Mouse (Mus musculus): ENCODE measurements around the gene St6galnac5. TPM values are rescaled to one million over a fixed set of nuclear protein-coding genes. Genes with fewer than 3 reads are reported as not detected.

The St6galnac5 gene
- polyA plus RNA-seq, 1 experiment from 2014 or later, result 1.5 TPM

DNA sequence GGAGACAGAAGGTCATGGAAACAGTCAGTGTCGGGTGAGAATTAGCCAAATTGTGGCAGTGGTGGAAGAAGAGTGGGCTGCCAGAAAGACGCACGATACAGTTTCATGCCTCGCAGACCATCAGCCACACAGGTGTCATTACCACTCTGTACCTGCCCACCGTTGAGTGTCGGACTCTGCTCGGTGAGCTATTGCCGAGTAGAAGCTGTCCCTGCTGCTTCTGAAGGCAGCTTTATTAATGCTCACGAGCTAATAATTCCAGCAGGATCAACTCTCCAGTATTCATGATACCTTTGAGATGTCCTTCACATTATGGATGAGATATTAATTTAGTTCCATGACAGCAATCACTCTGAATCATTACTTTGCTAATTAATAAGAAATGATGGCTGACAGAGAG lies 150.1 kb downstream of the St6galnac5 start:
- Histone ChIP-seq H3K27ac (ENCODE audit: low read length) (no peak overlapping the region), H3K4me1 (ENCODE audit: control insufficient read depth, insufficient read depth, low read length) (no peaks in the 10 kb centered on the region)
- 84% methylated on average over 9 of the region's 9 CpGs for WGBS

DNA sequence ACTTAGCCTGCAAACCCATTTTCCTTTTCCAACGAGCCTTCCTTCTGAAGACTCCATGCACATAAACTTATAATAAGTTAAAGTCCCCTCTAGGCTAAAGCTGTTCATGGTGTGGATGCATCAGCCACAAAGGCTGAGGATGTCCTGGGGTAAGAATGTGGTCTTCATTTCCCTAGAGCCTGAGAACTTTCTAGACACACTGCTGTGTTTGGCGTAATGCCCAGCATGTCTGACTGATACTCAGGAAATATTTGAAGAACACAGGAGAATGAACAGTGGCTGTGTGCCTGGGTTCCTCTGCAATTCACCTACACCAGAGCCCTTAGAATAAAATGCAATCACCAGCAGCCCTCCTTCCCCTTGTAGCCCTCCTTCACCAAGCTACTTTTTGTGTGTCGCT lies 150.7 kb downstream of the St6galnac5 start:
- H3K4me2 ChIP-seq (replicated peaks; ENCODE audit: low read depth, low read length), result no peak overlapping the region
- no peaks in the 10 kb centered on the region for H3K36me3 ChIP-seq (ENCODE audit: control insufficient read depth, insufficient read depth, low read length)
- H3K27me3 ChIP-seq (ENCODE audit: control insufficient read depth, insufficient read depth, low read length), result no peaks in the 10 kb centered on the region
- WGBS, result 77% methylated on average over 3 of the region's 3 CpGs
- H3K9me3 ChIP-seq (ENCODE audit: control insufficient read depth, low read depth, low read length), result no peaks in the 10 kb centered on the region
- no peak overlapping the region for H3K9ac ChIP-seq (replicated peaks; ENCODE audit: low read depth, low read length)
- ATAC-seq (ENCODE audit: insufficient number of reproducible peaks, insufficient read depth, low FRiP score, low read depth), result no peak
- H3K4me1 ChIP-seq (ENCODE audit: control insufficient read depth, insufficient read depth, low read length), result no peaks in the 10 kb centered on the region
- no peak overlapping the region for H3K4me3 ChIP-seq (ENCODE audit: low read depth, low read length)
- H3K27ac ChIP-seq (ENCODE audit: low read length), result no peak overlapping the region

More for the DNA sequence above, 150.1 kb downstream of the St6galnac5 start:
- Histone ChIP-seq H3K27me3 (ENCODE audit: control insufficient read depth, insufficient read depth, low read length) (no peaks in the 10 kb centered on the region), H3K9ac (replicated peaks; ENCODE audit: low read depth, low read length) (no peak overlapping the region), H3K4me2 (replicated peaks; ENCODE audit: low read depth, low read length) (no peak overlapping the region), H3K36me3 (ENCODE audit: control insufficient read depth, insufficient read depth, low read length) (no peaks in the 10 kb centered on the region), H3K4me3 (ENCODE audit: low read depth, low read length) (no peak overlapping the region), H3K9me3 (ENCODE audit: control insufficient read depth, low read depth, low read length) (no peaks in the 10 kb centered on the region)
- ATAC-seq (ENCODE audit: insufficient number of reproducible peaks, insufficient read depth, low FRiP score, low read depth), result no peak

DNA sequence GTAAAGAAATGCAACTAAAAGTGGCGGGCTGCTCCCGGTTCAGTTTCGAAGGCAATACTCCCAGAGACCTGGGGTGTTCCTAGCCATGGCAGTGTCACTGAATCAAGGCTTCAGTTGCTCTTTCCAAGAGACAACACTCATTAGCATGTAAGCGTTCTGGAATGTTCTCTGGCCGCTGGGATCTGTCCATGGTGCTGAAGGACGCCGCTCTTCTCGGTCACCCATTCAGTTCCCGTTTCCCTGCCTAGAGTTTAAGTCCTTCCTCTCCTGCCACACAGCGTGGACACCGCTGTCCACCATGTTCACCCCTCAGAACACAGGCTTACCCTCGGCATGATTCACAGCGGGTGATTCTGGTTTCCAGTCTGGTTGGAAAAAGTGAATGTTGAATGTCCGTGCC lies 160.8 kb downstream of the St6galnac5 start:
- Histone ChIP-seq H3K9ac (replicated peaks; ENCODE audit: low read depth, low read length) (no peak overlapping the region), H3K27me3 (ENCODE audit: control insufficient read depth, insufficient read depth, low read length) (no peaks in the 10 kb centered on the region), H3K4me3 (ENCODE audit: low read depth, low read length) (no peak overlapping the region), H3K9me3 (ENCODE audit: control insufficient read depth, low read depth, low read length) (no peaks in the 10 kb centered on the region), H3K27ac (ENCODE audit: low read length) (no peak overlapping the region), H3K36me3 (ENCODE audit: control insufficient read depth, insufficient read depth, low read length) (no peaks in the 10 kb centered on the region), H3K4me2 (replicated peaks; ENCODE audit: low read depth, low read length) (no peak overlapping the region), H3K4me1 (ENCODE audit: control insufficient read depth, insufficient read depth, low read length) (no peaks in the 10 kb centered on the region)
- WGBS, result 48% methylated on average over 14 of the region's 14 CpGs
- no peak for ATAC-seq (ENCODE audit: insufficient number of reproducible peaks, insufficient read depth, low FRiP score, low read depth)

DNA sequence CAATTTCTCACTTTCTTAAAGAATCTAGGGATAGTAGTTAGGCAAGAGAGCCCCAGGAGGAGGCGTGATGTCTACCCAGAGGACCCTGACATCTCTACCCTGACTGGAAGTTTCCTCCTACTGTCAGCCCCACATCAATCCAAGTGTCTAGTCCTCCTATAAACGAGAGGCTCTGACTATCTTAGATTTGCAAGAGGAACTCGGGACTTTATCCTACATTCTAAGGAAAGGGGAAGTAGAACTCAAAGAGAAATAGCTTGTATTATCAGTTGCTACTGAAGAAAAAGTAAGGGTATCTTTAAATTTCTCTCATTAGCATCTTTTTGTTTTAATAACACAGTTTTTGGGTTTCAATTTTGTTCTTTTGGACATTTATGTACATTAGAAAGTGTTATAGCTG lies 161.6 kb downstream of the St6galnac5 start:
- Histone ChIP-seq H3K4me1 (ENCODE audit: control insufficient read depth, insufficient read depth, low read length) (no peaks in the 10 kb centered on the region), H3K4me3 (ENCODE audit: low read depth, low read length) (no peak overlapping the region), H3K27me3 (ENCODE audit: control insufficient read depth, insufficient read depth, low read length) (no peaks in the 10 kb centered on the region), H3K36me3 (ENCODE audit: control insufficient read depth, insufficient read depth, low read length) (no peaks in the 10 kb centered on the region), H3K9ac (replicated peaks; ENCODE audit: low read depth, low read length) (no peak overlapping the region), H3K9me3 (ENCODE audit: control insufficient read depth, low read depth, low read length) (no peaks in the 10 kb centered on the region), H3K4me2 (replicated peaks; ENCODE audit: low read depth, low read length) (no peak overlapping the region), H3K27ac (ENCODE audit: low read length) (no peak overlapping the region)
- 74% methylated on average over 3 of the region's 3 CpGs for WGBS
- no peak for ATAC-seq (ENCODE audit: insufficient number of reproducible peaks, insufficient read depth, low FRiP score, low read depth)

DNA sequence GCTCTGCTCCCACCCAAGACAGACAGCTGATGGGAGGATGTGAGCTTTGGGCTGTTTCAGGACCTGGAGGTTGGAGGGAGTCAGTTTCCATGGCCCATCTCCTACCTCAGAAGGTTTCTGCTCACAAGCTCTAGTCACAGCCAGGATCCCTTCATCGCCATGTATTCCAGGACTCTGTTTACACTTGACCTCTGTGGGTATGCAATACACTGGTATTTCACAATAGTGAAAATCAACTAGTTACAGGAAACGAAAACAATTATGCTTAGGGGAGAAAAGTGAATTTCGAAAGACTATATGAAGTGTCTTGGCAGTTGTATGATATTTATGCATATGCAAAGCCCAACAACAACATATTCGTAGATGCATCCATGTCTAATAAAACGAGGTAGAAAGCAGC lies 166.9 kb downstream of the St6galnac5 start:
- Histone ChIP-seq H3K9me3 (ENCODE audit: control insufficient read depth, low read depth, low read length) (no peaks in the 10 kb centered on the region), H3K4me3 (ENCODE audit: low read depth, low read length) (no peak overlapping the region), H3K36me3 (ENCODE audit: control insufficient read depth, insufficient read depth, low read length) (no peaks in the 10 kb centered on the region), H3K4me2 (replicated peaks; ENCODE audit: low read depth, low read length) (no peak overlapping the region), H3K27me3 (ENCODE audit: control insufficient read depth, insufficient read depth, low read length) (no peaks in the 10 kb centered on the region), H3K4me1 (ENCODE audit: control insufficient read depth, insufficient read depth, low read length) (no peaks in the 10 kb centered on the region), H3K9ac (replicated peaks; ENCODE audit: low read depth, low read length) (no peak overlapping the region), H3K27ac (ENCODE audit: low read length) (no peak overlapping the region)
- ATAC-seq (ENCODE audit: insufficient number of reproducible peaks, insufficient read depth, low FRiP score, low read depth), result no peak
- 90% methylated on average over 5 of the region's 5 CpGs for WGBS

DNA sequence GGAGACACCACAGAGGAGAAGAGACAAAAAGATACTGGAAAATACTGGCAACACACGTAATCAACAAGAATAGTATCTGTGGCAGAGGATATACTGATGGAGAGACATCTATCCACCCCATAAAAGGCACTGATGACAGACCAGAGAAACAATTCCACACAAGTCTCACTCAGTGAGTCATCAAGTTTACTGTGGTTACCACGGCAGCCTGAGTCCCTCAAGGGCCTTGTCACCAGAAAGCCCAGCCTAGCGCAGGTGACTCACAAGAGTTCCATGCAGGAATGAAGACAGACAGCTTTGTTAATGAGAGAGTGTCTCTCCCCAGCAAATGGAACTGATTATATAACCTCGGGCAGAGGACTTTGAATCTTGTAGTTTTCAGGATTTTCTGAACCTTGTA lies 168.1 kb downstream of the St6galnac5 start:
- H3K36me3 ChIP-seq (ENCODE audit: control insufficient read depth, insufficient read depth, low read length), result no peaks in the 10 kb centered on the region
- no peak for ATAC-seq (ENCODE audit: insufficient number of reproducible peaks, insufficient read depth, low FRiP score, low read depth)
- 71% methylated on average over 4 of the region's 4 CpGs for WGBS

DNA sequence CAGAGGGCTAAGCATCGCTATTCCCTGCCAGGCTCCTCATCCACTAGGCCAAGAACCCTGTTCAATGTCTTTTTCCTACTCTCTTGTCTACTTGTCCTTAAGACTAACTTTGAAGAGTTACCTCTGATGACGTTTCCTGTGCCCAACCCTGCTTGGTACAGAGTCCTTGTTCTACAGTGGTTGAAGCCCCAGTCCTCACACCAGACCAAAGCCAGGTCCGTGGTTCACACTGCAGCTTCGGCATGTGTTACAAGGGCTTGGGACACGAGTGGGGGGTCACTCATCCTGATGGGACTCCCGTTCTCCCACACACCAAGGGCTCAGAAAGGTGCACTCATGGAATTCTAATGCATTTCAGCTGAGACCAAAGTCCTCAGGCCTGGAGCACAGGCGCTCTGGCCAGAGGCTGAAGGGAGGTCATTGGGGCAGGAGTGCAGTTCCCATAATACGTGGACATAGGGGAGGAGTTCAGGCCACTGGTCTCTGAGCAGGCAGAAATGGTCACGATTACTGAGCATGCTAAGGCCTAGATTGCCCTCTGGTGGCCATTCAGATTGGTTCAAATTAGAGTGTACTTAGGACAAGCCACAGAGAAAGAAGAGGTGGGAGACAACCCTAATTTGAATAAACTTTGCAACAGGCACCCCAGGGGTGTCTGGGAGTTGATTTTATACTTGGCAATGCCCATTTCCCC lies 182.2 kb downstream of the St6galnac5 start:
- Histone ChIP-seq H3K36me3 (ENCODE audit: control insufficient read depth, insufficient read depth, low read length) (no peaks in the 10 kb centered on the region), H3K27ac (ENCODE audit: low read length) (no peak overlapping the region), H3K9ac (replicated peaks; ENCODE audit: low read depth, low read length) (no peak overlapping the region), H3K4me1 (ENCODE audit: control insufficient read depth, insufficient read depth, low read length) (no peaks in the 10 kb centered on the region), H3K27me3 (ENCODE audit: control insufficient read depth, insufficient read depth, low read length) (no peaks in the 10 kb centered on the region), H3K9me3 (ENCODE audit: control insufficient read depth, low read depth, low read length) (no peaks in the 10 kb centered on the region), H3K4me2 (replicated peaks; ENCODE audit: low read depth, low read length) (no peak overlapping the region), H3K4me3 (ENCODE audit: low read depth, low read length) (no peak overlapping the region)
- WGBS, result 79% methylated on average over 9 of the region's 9 CpGs
- ATAC-seq (ENCODE audit: insufficient number of reproducible peaks, insufficient read depth, low FRiP score, low read depth), result no peak

More for the DNA sequence above, 168.1 kb downstream of the St6galnac5 start:
- no peaks in the 10 kb centered on the region for H3K27me3 ChIP-seq (ENCODE audit: control insufficient read depth, insufficient read depth, low read length)
- H3K9me3 ChIP-seq (ENCODE audit: control insufficient read depth, low read depth, low read length), result no peaks in the 10 kb centered on the region
- no peak overlapping the region for H3K4me2 ChIP-seq (replicated peaks; ENCODE audit: low read depth, low read length)
- H3K27ac ChIP-seq (ENCODE audit: low read length), result no peak overlapping the region
- H3K4me3 ChIP-seq (ENCODE audit: low read depth, low read length), result no peak overlapping the region
- no peaks in the 10 kb centered on the region for H3K4me1 ChIP-seq (ENCODE audit: control insufficient read depth, insufficient read depth, low read length)
- H3K9ac ChIP-seq (replicated peaks; ENCODE audit: low read depth, low read length), result no peak overlapping the region

DNA sequence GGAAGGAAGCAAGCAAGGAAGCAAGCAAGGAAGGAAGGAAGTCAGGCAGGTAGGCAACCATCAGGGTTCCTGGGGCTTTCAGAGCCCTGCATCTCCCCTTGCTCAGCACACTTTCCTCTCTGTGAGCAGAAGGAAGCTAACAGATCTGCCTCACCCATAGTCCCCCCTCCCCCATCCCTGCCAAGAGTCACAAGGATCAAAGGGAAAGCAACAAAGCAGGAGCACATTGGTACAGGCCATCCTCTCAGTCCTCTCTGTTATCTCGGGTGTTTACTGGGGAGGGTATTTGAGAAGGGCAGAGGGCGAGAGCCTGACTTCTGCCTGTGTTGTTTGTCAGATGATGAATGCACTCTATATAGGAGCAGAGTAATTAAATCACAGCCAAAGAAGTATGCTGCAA lies 184.7 kb downstream of the St6galnac5 start:
- Histone ChIP-seq H3K9ac (replicated peaks; ENCODE audit: low read depth, low read length) (no peak overlapping the region), H3K4me3 (ENCODE audit: low read depth, low read length) (no peak overlapping the region), H3K36me3 (ENCODE audit: control insufficient read depth, insufficient read depth, low read length) (no peaks in the 10 kb centered on the region), H3K9me3 (ENCODE audit: control insufficient read depth, low read depth, low read length) (no peaks in the 10 kb centered on the region), H3K4me1 (ENCODE audit: control insufficient read depth, insufficient read depth, low read length) (no peaks in the 10 kb centered on the region), H3K27me3 (ENCODE audit: control insufficient read depth, insufficient read depth, low read length) (no peaks in the 10 kb centered on the region), H3K27ac (ENCODE audit: low read length) (no peak overlapping the region), H3K4me2 (replicated peaks; ENCODE audit: low read depth, low read length) (no peak overlapping the region)
- 18% methylated on average over 2 of the region's 2 CpGs for WGBS
- no peak for ATAC-seq (ENCODE audit: insufficient number of reproducible peaks, insufficient read depth, low FRiP score, low read depth)

DNA sequence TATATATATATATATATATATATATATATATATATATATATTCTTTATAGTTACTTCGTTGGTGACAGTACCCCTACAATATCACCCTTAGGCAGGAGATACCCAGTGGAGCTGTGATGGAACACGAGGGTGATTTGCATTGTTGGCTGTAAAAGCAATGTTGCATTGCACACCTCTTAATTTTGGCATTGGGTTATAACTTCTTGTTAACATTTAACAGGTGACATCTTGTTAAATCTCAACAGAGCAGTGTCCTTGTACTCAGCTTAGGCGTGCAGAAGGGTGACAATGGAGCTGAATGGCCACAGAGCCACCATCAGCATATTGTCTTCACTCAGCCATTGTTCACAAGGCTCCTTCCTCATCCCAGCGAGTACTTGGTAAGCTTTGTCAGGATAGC lies 185.8 kb downstream of the St6galnac5 start:
- H3K27me3 ChIP-seq (ENCODE audit: control insufficient read depth, insufficient read depth, low read length), result no peaks in the 10 kb centered on the region
- H3K4me3 ChIP-seq (ENCODE audit: low read depth, low read length), result no peak overlapping the region
- WGBS, result 87% methylated on average over 4 of the region's 4 CpGs
- H3K9me3 ChIP-seq (ENCODE audit: control insufficient read depth, low read depth, low read length), result no peaks in the 10 kb centered on the region
- H3K36me3 ChIP-seq (ENCODE audit: control insufficient read depth, insufficient read depth, low read length), result no peaks in the 10 kb centered on the region
- H3K4me1 ChIP-seq (ENCODE audit: control insufficient read depth, insufficient read depth, low read length), result no peaks in the 10 kb centered on the region
- no peak overlapping the region for H3K9ac ChIP-seq (replicated peaks; ENCODE audit: low read depth, low read length)
- no peak overlapping the region for H3K27ac ChIP-seq (ENCODE audit: low read length)
- no peak for ATAC-seq (ENCODE audit: insufficient number of reproducible peaks, insufficient read depth, low FRiP score, low read depth)
- no peak overlapping the region for H3K4me2 ChIP-seq (replicated peaks; ENCODE audit: low read depth, low read length)
